Mouse (Mus musculus) T-helper 17 cell (primary cell): ENCODE results near the gene Gm11111.

Experiments used
- in situ Hi-C, 2 experiments: fragments of 300-600 bp; cut with MboI, MseI; formaldehyde crosslinking; loops; 1 replicate in 1 of 2; 2 replicates in 1 of 2; pipeline ENCODE4 v1.15.1; 2025; ENCODE audit warnings: high pct_unique_total_duplicates in 2 of 2

The Gm11111 gene

DNA sequence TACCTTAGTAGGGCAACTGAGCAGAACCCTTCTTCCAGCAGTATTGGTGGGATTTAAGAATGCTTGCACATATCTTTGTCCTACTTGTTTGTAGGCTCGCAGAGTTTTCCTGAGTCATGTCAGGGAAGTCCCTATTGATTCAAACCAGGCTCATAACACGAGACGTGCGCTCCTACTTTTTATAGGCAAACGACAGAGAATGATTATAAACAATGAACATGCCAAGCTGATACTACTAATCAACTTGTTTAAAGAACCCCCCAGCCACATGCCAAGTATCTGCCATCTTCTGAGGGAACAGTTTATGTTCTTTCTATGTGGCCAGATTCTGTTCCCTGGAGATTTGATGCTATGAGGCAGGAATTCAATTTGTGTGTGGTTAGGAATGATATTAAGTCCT lies 28.3 kb downstream of the Gm11111 start:
- in situ Hi-C loops, result no loop called here

DNA sequence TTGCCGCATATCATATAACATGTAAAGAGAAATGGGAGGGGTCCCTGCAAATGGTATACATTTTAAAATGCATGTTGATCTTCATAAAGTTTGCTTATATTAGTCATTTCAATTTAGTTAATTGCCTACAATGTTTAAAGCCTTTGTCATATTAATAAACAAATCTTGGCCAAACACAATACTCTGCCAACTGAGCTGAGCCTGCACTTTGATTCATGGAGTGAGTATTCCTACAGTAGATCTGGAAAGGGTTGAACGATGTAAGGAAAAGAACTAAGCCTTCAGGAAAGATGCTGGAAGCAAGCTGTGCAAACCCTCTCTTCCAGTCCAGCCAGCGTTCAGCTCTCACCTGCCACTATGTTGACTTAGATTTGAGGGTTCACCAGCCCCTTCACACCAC lies 29.6 kb downstream of the Gm11111 start:
- in situ Hi-C loops, result no loop called here

DNA sequence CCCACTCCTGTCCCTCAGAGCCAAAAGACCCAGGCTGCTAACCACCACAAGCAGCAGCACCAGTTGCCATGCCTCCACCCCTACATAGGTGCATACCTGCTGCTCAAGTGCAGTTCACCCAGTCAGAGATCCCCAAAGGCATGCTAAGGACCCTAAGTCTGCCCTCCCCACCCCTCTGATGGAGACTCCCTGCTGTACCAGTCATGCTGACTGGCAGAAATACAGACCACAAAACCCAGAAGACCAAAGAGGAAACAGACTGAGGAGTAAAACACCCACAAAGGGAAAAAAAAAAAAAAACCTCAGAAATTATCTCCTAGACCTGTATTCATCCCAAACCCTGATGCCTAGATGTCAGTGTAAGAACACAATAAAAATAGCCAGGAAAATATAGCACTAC lies 33.4 kb downstream of the Gm11111 start:
- in situ Hi-C loops, result no loop called here
